Mouse (Mus musculus) Patski (cell line): Measurements from ENCODE around the gene Ntf3. TPM values are rescaled to one million over a fixed set of nuclear protein-coding genes. Genes with fewer than 3 reads are reported as not detected.

Experiments used
- ATAC-seq: fragments of 100-300 bp; one replicate; pipeline ENCODE4 v1.8.0; 2021
- CTCF ChIA-PET: fragments of 350-600 bp; sonication (Branson Sonifier 250); formaldehyde crosslinking; loops from one replicate; lab custom pipeline; 2022; ENCODE audit warnings: inconsistent platforms; lab: Charles Lee
- POLR2A ChIA-PET: fragments of 350-600 bp; sonication (Branson Sonifier 250); formaldehyde crosslinking; loops from one replicate; lab custom pipeline; 2022; ENCODE audit warnings: antibody characterized with exemption, inconsistent platforms; lab: Charles Lee
- DNase-seq: peaks from one replicate; pipeline ENCODE4 v3.0.0-alpha.2; 2011; ENCODE audit warnings: low read depth, low spot score
- H3K27me3 ChIP-seq: fragments of 371-371 bp; one replicate; pipeline ENCODE4 v1.5.1; 2021
- CTCF ChIP-seq: fragments of 100-300 bp; IDR thresholded peaks from one replicate; pipeline ENCODE4 v1.5.1; 2021
- in situ Hi-C: fragments of 300-500 bp; cut with MboI; formaldehyde crosslinking; loops from 3 replicates; pipeline ENCODE4 v1.11.1; 2018; ENCODE audit warnings: low pct_unique_long_range_greater_than_20kb, mixed read lengths
- polyA plus RNA-seq: library from polyadenylated mRNA; unstranded; gene quantifications from one replicate; pipeline ENCODE4 v1.2.3, GENCODE M21; 2021

Gene Ntf3
- polyA plus RNA-seq, 1 experiment from 2014 or later = not detected

DNA sequence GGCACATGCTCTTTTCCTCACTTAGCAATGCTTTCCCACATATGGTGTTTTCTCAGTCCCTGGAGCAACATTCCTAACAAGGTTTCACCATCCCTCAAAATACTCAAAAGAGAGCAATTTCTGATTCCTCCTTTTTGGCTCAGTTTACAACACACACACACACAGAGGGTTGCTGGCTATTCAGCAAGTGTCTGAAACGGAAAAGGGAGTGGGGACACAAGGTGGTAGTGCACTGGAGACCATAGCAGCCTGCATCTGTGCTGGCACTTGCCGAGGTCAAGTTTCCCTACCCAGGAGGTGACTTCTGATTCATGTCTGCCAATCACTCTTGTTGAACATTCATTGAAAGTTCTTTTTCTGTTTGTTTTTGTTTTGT lies 59.9 kb downstream of the Ntf3 start:
- ATAC-seq = no peak
- in situ Hi-C loops = no loop called here
- ChIA-PET CTCF (no interaction called here), POLR2A (no interaction called here)
- no peaks in the 10 kb centered on the region for H3K27me3 ChIP-seq
- TF ChIP-seq CTCF = no peak
- DNase-seq = no peak

DNA sequence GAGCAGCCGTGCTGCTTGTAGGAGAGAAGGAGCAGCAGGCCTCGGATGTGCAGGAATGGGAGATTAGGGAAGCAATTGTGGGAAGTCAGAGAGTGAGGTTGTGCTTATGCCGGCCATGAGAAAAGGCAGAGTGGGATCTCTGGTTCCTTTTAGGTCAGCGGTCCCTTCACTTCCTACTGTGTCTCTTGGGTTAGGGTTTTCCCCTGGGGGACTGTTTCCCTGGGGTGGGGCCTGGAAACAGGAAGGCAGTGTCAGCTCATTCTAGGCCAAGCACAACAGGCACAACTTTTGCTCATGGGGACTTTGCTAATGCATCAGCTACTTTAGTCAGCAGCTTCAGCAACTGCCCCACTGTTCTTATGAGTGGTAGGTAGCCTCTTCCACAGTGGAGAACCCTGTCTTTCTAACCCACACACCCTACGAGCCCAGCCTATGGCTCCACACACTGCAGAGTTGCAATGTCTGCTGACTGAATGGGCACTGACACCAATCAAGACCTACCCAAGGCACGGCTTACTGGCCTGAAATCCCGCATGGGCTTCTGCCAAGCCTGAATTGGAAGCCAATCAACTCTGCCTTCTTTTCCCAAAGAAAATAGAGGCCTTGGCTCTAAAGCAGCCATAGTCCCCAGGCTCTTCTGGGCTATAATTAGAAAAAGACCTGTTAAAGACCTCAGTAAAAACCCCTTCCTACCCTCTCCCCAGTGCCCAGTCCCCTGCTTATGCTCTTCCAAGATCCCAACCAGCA lies 60.5 kb downstream of the Ntf3 start:
- in situ Hi-C loops = no loop called here
- H3K27me3 ChIP-seq = no peaks in the 10 kb centered on the region
- CTCF ChIA-PET = no interaction called here
- ATAC-seq (no peak), DNase-seq (no peak)
- POLR2A ChIA-PET = no interaction called here
- no peak for TF ChIP-seq CTCF

DNA sequence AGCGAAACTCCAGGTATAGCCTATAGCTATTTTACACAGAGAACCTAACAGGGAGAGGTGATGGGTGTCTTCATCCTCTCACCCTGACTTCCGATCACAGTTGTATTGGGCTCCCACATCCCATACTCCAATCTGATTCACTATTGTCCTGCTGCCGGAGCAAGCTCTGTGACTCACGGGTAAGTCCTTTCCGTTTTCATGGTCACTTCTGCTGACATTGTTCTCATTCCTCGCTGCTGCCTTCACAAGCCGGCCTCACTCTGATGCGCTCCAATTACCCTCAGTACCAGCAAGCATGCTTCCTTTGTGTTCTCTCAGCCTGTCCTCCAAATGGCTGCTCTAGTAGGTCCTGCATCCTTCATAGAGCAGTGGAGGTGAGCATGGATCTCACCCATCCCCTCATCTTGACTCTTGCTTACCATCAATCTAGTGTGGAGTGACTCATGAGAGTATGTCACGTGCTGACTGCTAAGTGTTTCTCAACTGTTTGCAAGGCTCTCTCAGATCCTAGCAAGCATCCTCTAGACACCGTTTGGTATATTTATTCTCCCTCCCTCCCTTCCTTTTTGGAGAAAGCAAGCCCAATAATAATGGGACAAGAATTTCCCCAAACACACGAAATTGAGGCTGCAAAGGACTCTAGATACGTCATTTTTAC lies 61.5 kb downstream of the Ntf3 start:
- H3K27me3 ChIP-seq = no peaks in the 10 kb centered on the region
- peak; percentile 88 for ATAC-seq
- no peak for DNase-seq
- ChIA-PET POLR2A (no interaction called here), CTCF (interaction anchor here (1.1 to 2.1 kb wide), 3 partner anchors 11 to 13 kb away, joined by 3 to 8 read pairs (median 3); no protein-coding TSS in a partner anchor)
- in situ Hi-C loops = no loop called here
- TF ChIP-seq CTCF = no peak

DNA sequence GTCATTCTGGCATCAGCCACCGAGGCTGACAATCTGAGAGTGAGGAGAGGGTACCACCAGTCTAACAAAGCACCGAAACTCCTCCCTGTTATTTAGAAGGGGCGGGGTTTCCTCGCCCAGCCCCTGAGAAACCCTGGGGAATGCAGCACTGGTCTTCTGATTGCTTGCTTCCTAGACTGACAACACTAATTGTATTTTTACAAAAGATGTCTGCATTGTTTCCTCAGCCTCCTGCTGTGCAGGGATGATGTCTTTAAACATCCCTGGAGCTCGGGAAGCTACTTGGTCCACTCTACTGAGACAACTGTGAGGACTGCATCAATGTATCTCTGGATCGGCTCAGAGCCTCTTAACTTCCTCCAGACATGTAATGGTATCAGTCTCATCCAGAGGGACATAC lies 64.1 kb downstream of the Ntf3 start:
- in situ Hi-C loops = no loop called here
- ATAC-seq (no peak), DNase-seq (no peak)
- POLR2A ChIA-PET = no interaction called here
- H3K27me3 ChIP-seq = no peaks in the 10 kb centered on the region
- no peak for TF ChIP-seq CTCF
- CTCF ChIA-PET = no interaction called here

DNA sequence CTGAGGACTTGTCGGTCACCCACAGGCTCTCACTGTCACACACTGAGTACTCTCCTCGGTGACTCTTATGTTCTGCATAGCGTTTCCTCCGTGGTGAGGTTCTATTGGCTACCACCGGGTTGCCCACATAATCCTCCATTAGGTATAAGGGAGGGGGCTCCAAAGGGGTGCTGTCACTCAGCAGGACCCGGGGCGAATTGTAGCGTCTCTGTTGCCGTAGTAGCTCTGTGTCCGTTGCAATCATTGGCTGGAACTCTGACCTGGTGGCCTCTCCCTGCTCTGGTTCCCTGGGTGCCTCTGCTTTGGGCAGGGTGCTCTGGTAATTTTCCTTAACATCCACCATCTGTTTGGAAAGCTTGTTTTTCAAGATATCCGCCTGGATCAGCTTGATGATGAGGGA lies 64.7 kb downstream of the Ntf3 start:
- no peak for TF ChIP-seq CTCF
- ATAC-seq (no peak), DNase-seq (no peak)
- ChIA-PET POLR2A (no interaction called here), CTCF (no interaction called here)
- no peaks in the 10 kb centered on the region for H3K27me3 ChIP-seq
- in situ Hi-C loops = no loop called here

DNA sequence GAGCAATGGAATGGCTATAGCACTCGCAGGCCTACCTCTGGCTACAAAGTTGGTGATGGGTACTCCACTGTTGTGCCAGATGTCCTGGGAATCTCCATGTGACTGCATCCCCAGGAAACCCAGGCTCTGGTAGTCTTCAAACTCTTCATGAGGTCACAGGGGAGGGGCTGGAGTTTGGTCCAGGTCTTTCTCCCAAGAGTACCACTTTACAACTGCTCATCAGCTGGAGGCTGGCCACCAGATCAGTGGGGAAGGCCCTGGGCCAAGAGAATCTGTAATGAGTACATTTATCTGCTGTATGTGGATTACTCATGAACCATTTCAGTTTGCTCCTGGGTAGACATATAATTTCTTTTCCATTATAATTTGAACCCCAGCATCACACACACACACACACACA lies 66.1 kb downstream of the Ntf3 start:
- POLR2A ChIA-PET = interaction anchor here (0.6 kb wide), 1 partner anchor 194 kb away, joined by 3 read pairs; no protein-coding TSS in a partner anchor
- in situ Hi-C loops = no loop called here
- ATAC-seq (no peak), DNase-seq (no peak)
- TF ChIP-seq CTCF = no peak
- CTCF ChIA-PET = no interaction called here
- no peaks in the 10 kb centered on the region for H3K27me3 ChIP-seq

DNA sequence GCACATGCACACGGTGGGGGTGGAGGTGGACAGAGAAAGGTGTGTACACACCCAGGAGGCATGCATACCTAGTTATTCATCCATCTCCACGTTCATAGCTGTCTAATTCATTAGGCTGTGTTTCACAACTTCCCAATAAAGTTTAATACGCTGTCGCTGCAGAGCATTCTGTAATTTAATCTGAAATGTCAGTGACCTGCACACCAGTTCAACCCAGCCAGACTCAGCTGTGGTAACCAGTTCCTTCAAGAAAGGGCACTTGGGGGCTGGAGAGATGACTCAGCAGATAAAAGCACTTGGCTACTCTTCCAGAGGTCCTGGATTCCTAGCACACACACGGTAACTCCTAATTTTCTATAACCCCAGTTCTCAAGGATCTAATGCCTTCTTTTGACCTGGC lies 69.2 kb downstream of the Ntf3 start:
- in situ Hi-C loops = no loop called here

DNA sequence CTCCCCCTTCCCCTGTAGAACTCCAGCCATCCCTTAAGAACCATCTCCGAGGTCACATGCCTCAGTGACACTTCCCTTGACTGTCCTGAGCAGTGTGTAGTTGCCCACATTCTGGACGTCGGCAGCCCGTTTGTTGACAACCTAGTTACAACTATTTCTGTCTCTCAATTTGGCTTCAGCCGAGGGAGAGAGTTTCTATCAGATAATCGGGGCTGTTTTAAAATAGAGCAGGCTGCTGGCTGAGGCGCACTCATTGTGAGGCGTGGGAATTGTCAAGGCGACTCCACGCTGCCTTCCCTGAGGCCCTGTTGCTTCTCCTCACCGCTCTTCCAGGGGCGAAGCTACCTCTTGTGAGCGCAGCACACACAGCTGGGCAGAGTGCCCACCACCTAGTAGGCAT lies 70.6 kb downstream of the Ntf3 start:
- TF ChIP-seq CTCF = no peak
- H3K27me3 ChIP-seq = no peaks in the 10 kb centered on the region
- in situ Hi-C loops = no loop called here
- CTCF ChIA-PET = no interaction called here
- POLR2A ChIA-PET = no interaction called here
- DNase-seq = no peak
- ATAC-seq = no peak

More for the DNA sequence above, 69.2 kb downstream of the Ntf3 start:
- ATAC-seq (peak; percentile 62), DNase-seq (no peak)
- POLR2A ChIA-PET = no interaction called here
- CTCF ChIA-PET = interaction anchor here (0.6 kb wide), 1 partner anchor 14 kb away, joined by 3 read pairs; no protein-coding TSS in a partner anchor
- H3K27me3 ChIP-seq = no peaks in the 10 kb centered on the region
- TF ChIP-seq CTCF = no peak

DNA sequence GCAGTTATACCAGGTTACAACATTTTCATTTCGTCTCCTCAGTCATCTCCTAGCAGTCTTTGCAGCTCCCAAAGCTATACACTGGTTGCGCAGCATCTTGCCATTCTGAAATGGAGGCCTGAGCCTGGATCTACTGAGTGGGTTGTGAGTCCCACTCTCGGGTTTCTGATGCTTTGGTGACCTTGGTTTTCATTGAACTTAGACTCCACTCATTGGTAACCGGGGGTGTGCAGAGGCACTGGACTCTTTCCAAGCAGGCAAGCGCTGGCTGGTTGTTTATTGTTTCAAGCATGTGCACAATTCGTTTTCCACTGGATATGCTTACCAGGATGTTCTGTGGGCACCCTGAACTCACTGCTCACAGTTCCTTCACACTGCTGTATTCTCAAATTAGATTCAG lies 71.7 kb downstream of the Ntf3 start:
- no peak for TF ChIP-seq CTCF
- DNase-seq (no peak), ATAC-seq (no peak)
- CTCF ChIA-PET = interaction anchor here (1.3 kb wide), 1 partner anchor 41 kb away, joined by 3 read pairs; no protein-coding TSS in a partner anchor
- no peaks in the 10 kb centered on the region for H3K27me3 ChIP-seq
- in situ Hi-C loops = no loop called here
- POLR2A ChIA-PET = no interaction called here

DNA sequence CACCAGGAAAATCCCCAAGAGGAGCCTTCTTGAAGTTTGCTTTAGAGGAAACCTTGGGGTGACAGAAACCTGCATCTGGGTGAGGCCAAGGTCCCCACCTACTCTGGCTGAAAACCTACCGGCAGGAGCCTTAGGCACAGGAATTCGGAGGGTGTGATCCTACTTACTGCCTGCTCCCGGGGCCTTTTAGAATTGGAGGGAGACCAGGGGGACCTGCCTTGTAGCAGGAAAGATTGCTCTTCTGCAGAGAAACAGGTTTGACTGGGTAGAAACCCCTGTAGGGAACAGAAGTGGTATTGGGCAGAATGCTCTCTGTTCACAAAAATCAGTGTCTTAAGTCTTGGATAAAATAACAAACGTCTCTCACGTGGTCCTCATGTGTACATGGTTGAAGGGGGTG lies 74.7 kb downstream of the Ntf3 start:
- CTCF ChIA-PET = interaction anchor here (2.6 kb wide), 1 partner anchor 12 kb away, joined by 8 read pairs; no protein-coding TSS in a partner anchor
- in situ Hi-C loops = no loop called here
- DNase-seq = no peak
- no peak for ATAC-seq
- no peak for TF ChIP-seq CTCF
- POLR2A ChIA-PET = interaction anchor here (0.6 kb wide), 1 partner anchor 1914 kb away, joined by 3 read pairs; no protein-coding TSS in a partner anchor
- H3K27me3 ChIP-seq = peaks cover 2% of the 10 kb centered on the region

DNA sequence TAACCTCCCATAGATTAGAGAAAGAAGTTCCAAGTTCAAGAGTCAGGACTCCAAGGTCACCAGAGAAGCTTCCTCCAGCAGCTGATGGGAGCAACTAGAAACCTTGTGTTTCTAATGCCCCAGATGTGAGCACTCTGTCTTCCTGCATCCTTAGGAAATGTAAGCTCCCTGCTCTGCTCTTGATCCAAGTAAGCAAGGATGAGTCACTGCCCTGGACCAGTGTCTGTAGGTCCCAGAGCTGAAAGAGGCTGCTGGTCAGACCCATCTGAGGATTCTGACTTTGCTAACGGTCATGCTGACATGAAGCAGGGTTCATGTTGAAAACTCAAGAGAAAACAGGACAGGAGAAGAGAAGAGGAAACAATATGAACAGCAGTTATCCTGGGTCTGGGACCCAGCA lies 76.6 kb downstream of the Ntf3 start:
- ChIA-PET CTCF (interaction anchor here (0.9 to 1.3 kb wide), 3 partner anchors 12 to 54 kb away, joined by 3 to 4 read pairs (median 4); no protein-coding TSS in a partner anchor), POLR2A (no interaction called here)
- peaks cover 3% of the 10 kb centered on the region for H3K27me3 ChIP-seq
- no peak for TF ChIP-seq CTCF
- ATAC-seq = no peak
- no peak for DNase-seq
- in situ Hi-C loops = no loop called here
